Mouse (Mus musculus) CH12.LX (cell line): ENCODE data around the gene Nmral1. TPM values are rescaled to one million over a fixed set of nuclear protein-coding genes. Genes with fewer than 3 reads are reported as not detected.

ENCODE experiments used
- DNase-seq: peaks from one replicate; pipeline ENCODE4 v3.0.0-alpha.2; 2013; ENCODE audit errors: extremely low read depth
- H3K27ac ChIP-seq: 2 replicates; pipeline ENCODE4 v1.5.1; 2012; ENCODE audit warnings: low read depth, mild to moderate bottlenecking, control low read depth, moderate library complexity; ENCODE audit not compliant: insufficient read depth
- H3K27me3 ChIP-seq: replicated peaks from 2 replicates; pipeline ENCODE3; 2012; ENCODE audit warnings: inconsistent platforms
- H3K36me3 ChIP-seq, 2 experiments: replicated peaks in 1 of 2; 2 replicates each; pipeline versions ENCODE3 to v1.6.1; 2012; ENCODE audit warnings: inconsistent platforms in 1 of 2, low read length in 1 of 2, mild to moderate bottlenecking in 1 of 2, mixed read lengths in 1 of 2, moderate library complexity in 1 of 2; ENCODE audit not compliant: control insufficient read depth in 1 of 2, insufficient read depth in 1 of 2
- H3K4me1 ChIP-seq, 2 experiments: 2 replicates each; pipeline ENCODE4 v1.6.1; 2012; ENCODE audit warnings: inconsistent platforms in 1 of 2, moderate library complexity in 1 of 2; ENCODE audit not compliant: insufficient read depth in 2 of 2, control insufficient read depth in 1 of 2
- H3K4me2 ChIP-seq: 2 replicates; pipeline ENCODE4 v1.6.1; 2012; ENCODE audit warnings: low read depth, mild to moderate bottlenecking, control low read depth; ENCODE audit not compliant: poor library complexity, insufficient read depth, severe bottlenecking
- H3K4me3 ChIP-seq, 3 experiments: fragments of 150-350 bp in 1 of 3; sonication (generic) in 1 of 3; replicated peaks in 1 of 3; 2 replicates each; pipeline versions ENCODE3 to v1.5.1; 2011 to 2012; ENCODE audit warnings: low read depth in 2 of 3, low read length in 2 of 3, mild to moderate bottlenecking in 2 of 3, moderate library complexity in 2 of 3, control low read depth in 1 of 3, improper control_type of control experiment in 1 of 3, inconsistent platforms in 1 of 3, mixed read lengths in 1 of 3; ENCODE audit not compliant: poor library complexity in 1 of 3
- H3K79me2 ChIP-seq: replicated peaks from 2 replicates; pipeline ENCODE4 v1.6.1; 2012; ENCODE audit warnings: mild to moderate bottlenecking, moderate library complexity; ENCODE audit not compliant: control insufficient read depth, poor library complexity, insufficient read depth, severe bottlenecking; ENCODE audit errors: extremely low read depth
- H3K9ac ChIP-seq: 2 replicates; pipeline ENCODE4 v1.6.1; 2012; ENCODE audit warnings: low read depth, mild to moderate bottlenecking, control low read depth, moderate library complexity; ENCODE audit not compliant: insufficient read depth
- H3K9me3 ChIP-seq: replicated peaks from 2 replicates; pipeline ENCODE3; 2012; ENCODE audit warnings: low read length, inconsistent platforms, mixed read lengths
- BHLHE40 ChIP-seq: IDR thresholded peaks from 2 replicates; pipeline ENCODE4 v1.6.1; 2011; ENCODE audit warnings: mild to moderate bottlenecking, low read depth, low read length, improper control_type of control experiment
- CHD1 ChIP-seq: IDR thresholded peaks from 2 replicates; pipeline ENCODE4 v1.6.1; 2012; ENCODE audit warnings: low read depth, low read length, improper control_type of control experiment, inconsistent platforms
- CHD2 ChIP-seq: IDR thresholded peaks from 2 replicates; pipeline ENCODE4 v1.6.1; 2011; ENCODE audit warnings: low read length, improper control_type of control experiment
- CTCF ChIP-seq, 2 experiments: IDR thresholded peaks in 1 of 2; conservative IDR thresholded peaks in 1 of 2; 2 replicates each; pipeline ENCODE4 v1.5.1; 2011 to 2012; ENCODE audit warnings: low read depth in 2 of 2, low read length in 2 of 2, improper control_type of control experiment in 1 of 2, inconsistent platforms in 1 of 2, mild to moderate bottlenecking in 1 of 2, moderate library complexity in 1 of 2
- E2F4 ChIP-seq: IDR thresholded peaks from 2 replicates; pipeline ENCODE4 v1.6.1; 2011; ENCODE audit warnings: low read depth, low read length, improper control_type of control experiment; ENCODE audit not compliant: insufficient replicate concordance
- ELF1 ChIP-seq: IDR thresholded peaks from 2 replicates; pipeline ENCODE4 v1.6.1; 2014; ENCODE audit warnings: low read depth, mild to moderate bottlenecking, inconsistent platforms, low read length, improper control_type of control experiment
- EP300 ChIP-seq: IDR thresholded peaks from 2 replicates; pipeline ENCODE4 v1.6.1; 2011; ENCODE audit warnings: low read length, improper control_type of control experiment
- ETS1 ChIP-seq: conservative IDR thresholded peaks from 2 replicates; pipeline ENCODE4 v1.6.1; 2012; ENCODE audit warnings: low read depth, mild to moderate bottlenecking, inconsistent platforms, low read length, improper control_type of control experiment, moderate library complexity
- GABPA ChIP-seq: IDR thresholded peaks from 2 replicates; pipeline ENCODE4 v1.6.1; 2012; ENCODE audit warnings: low read depth, low read length, improper control_type of control experiment, inconsistent platforms; ENCODE audit not compliant: insufficient replicate concordance
- HCFC1 ChIP-seq: IDR thresholded peaks from 2 replicates; pipeline ENCODE4 v1.6.1; 2012; ENCODE audit warnings: low read depth, mild to moderate bottlenecking, inconsistent platforms, low read length, improper control_type of control experiment
- IRF4 ChIP-seq: IDR thresholded peaks from 2 replicates; pipeline ENCODE4 v1.6.1; 2014; ENCODE audit warnings: low read depth, mild to moderate bottlenecking, inconsistent platforms, low read length, improper control_type of control experiment
- JUN ChIP-seq: IDR thresholded peaks from 2 replicates; pipeline ENCODE4 v1.6.1; 2011; ENCODE audit warnings: low read depth, mild to moderate bottlenecking, low read length, improper control_type of control experiment, moderate library complexity; ENCODE audit not compliant: insufficient read depth
- JUND ChIP-seq: conservative IDR thresholded peaks from 2 replicates; pipeline ENCODE4 v1.6.1; 2011; ENCODE audit warnings: low read depth, low read length, improper control_type of control experiment
- KAT2A ChIP-seq: IDR thresholded peaks from 2 replicates; pipeline ENCODE4 v1.6.1; 2012; ENCODE audit warnings: low read length, improper control_type of control experiment, inconsistent platforms; ENCODE audit not compliant: insufficient replicate concordance
- MAFK ChIP-seq: IDR thresholded peaks from 2 replicates; pipeline ENCODE4 v1.6.1; 2011; ENCODE audit warnings: low read length, improper control_type of control experiment; ENCODE audit not compliant: insufficient replicate concordance
- MAX ChIP-seq: IDR thresholded peaks from 2 replicates; pipeline ENCODE4 v1.6.1; 2011; ENCODE audit warnings: low read length, improper control_type of control experiment
- MAZ ChIP-seq: IDR thresholded peaks from 2 replicates; pipeline ENCODE4 v1.6.1; 2012; ENCODE audit warnings: low read depth, mild to moderate bottlenecking, inconsistent platforms, low read length, improper control_type of control experiment, moderate library complexity
- MEF2A ChIP-seq: IDR thresholded peaks from 2 replicates; pipeline ENCODE4 v1.6.1; 2014; ENCODE audit warnings: low read depth, mild to moderate bottlenecking, inconsistent platforms, low read length, improper control_type of control experiment, borderline replicate concordance
- MXI1 ChIP-seq: IDR thresholded peaks from 2 replicates; pipeline ENCODE4 v1.6.1; 2011; ENCODE audit warnings: mild to moderate bottlenecking, low read depth, low read length, improper control_type of control experiment
- MYC ChIP-seq: IDR thresholded peaks from 2 replicates; pipeline ENCODE4 v1.6.1; 2011; ENCODE audit warnings: low read depth, mild to moderate bottlenecking, improper control_type of control experiment, low read length
- NELFE ChIP-seq: IDR thresholded peaks from 2 replicates; pipeline ENCODE4 v1.6.1; 2011; ENCODE audit warnings: low read depth, low read length, improper control_type of control experiment
- NRF1 ChIP-seq: IDR thresholded peaks from 2 replicates; pipeline ENCODE4 v1.6.1; 2014; ENCODE audit warnings: low read depth, mild to moderate bottlenecking, inconsistent platforms, low read length, improper control_type of control experiment, moderate library complexity
- PAX5 ChIP-seq: IDR thresholded peaks from 2 replicates; pipeline ENCODE4 v1.6.1; 2012; ENCODE audit warnings: low read length, inconsistent platforms, mixed read lengths
- POLR2A ChIP-seq: IDR thresholded peaks from 2 replicates; pipeline ENCODE4 v1.6.1; 2011; ENCODE audit warnings: low read depth, mild to moderate bottlenecking, improper control_type of control experiment, low read length
- POLR2AphosphoS2 ChIP-seq: IDR thresholded peaks from 2 replicates; pipeline ENCODE4 v1.6.1; 2011; ENCODE audit warnings: low read depth, low read length, improper control_type of control experiment
- RAD21 ChIP-seq: IDR thresholded peaks from 2 replicates; pipeline ENCODE4 v1.6.1; 2011; ENCODE audit warnings: low read depth, mild to moderate bottlenecking, low read length, improper control_type of control experiment, moderate library complexity
- RCOR1 ChIP-seq: conservative IDR thresholded peaks from 2 replicates; pipeline ENCODE4 v1.6.1; 2012; ENCODE audit warnings: low read depth, mild to moderate bottlenecking, inconsistent platforms, low read length, improper control_type of control experiment
- SIN3A ChIP-seq: IDR thresholded peaks from 2 replicates; pipeline ENCODE4 v1.6.1; 2012; ENCODE audit warnings: low read length, improper control_type of control experiment, inconsistent platforms
- SMC3 ChIP-seq: IDR thresholded peaks from 2 replicates; pipeline ENCODE4 v1.6.1; 2011; ENCODE audit warnings: low read depth, low read length, improper control_type of control experiment
- TBP ChIP-seq: conservative IDR thresholded peaks from 2 replicates; pipeline ENCODE4 v1.6.1; 2011; ENCODE audit warnings: low read depth, low read length, improper control_type of control experiment
- TCF12 ChIP-seq: IDR thresholded peaks from 2 replicates; pipeline ENCODE4 v1.6.1; 2014; ENCODE audit warnings: low read depth, mild to moderate bottlenecking, inconsistent platforms, low read length, improper control_type of control experiment
- UBTF ChIP-seq: IDR thresholded peaks from 2 replicates; pipeline ENCODE4 v1.6.1; 2012; ENCODE audit warnings: low read depth, mild to moderate bottlenecking, inconsistent platforms, low read length, improper control_type of control experiment, moderate library complexity
- USF1 ChIP-seq: IDR thresholded peaks from 2 replicates; pipeline ENCODE4 v1.6.1; 2014; ENCODE audit warnings: low read depth, mild to moderate bottlenecking, inconsistent platforms, low read length, improper control_type of control experiment
- USF2 ChIP-seq: conservative IDR thresholded peaks from 2 replicates; pipeline ENCODE4 v1.6.1; 2011; ENCODE audit warnings: low read depth, low read length, improper control_type of control experiment
- ZC3H11A ChIP-seq: IDR thresholded peaks from 2 replicates; pipeline ENCODE4 v1.6.1; 2012; ENCODE audit warnings: low read depth, mild to moderate bottlenecking, inconsistent platforms, low read length, improper control_type of control experiment
- ZKSCAN1 ChIP-seq: IDR thresholded peaks from 2 replicates; pipeline ENCODE4 v1.6.1; 2012; ENCODE audit warnings: low read depth, inconsistent platforms, low read length, improper control_type of control experiment, borderline replicate concordance
- ZMIZ1 ChIP-seq: IDR thresholded peaks from 2 replicates; pipeline ENCODE4 v1.6.1; 2012; ENCODE audit warnings: low read depth, mild to moderate bottlenecking, inconsistent platforms, low read length, improper control_type of control experiment
- ZNF384 ChIP-seq: IDR thresholded peaks from 2 replicates; pipeline ENCODE4 v1.6.1; 2012; ENCODE audit warnings: low read depth, low read length, improper control_type of control experiment, inconsistent platforms
- dilution Hi-C: fragments of 300-500 bp; cut with MboI; formaldehyde crosslinking; loops from 2 replicates; pipeline ENCODE4 v1.14.3; 2020; ENCODE audit warnings: low sequenced_read_pairs; ENCODE audit not compliant: extremely low pct_unique_long_range_greater_than_20kb, extremely low pct_ligation_motif_present
- in situ Hi-C: fragments of 300-500 bp; cut with MboI; formaldehyde crosslinking; loops from 3 replicates; pipeline ENCODE4 v1.14.3; 2019; ENCODE audit warnings: low sequenced_read_pairs, low pct_ligation_motif_present, low pct_unique_long_range_greater_than_20kb, mixed read lengths
- polyA plus RNA-seq: library from polyadenylated mRNA; unstranded; fragments of >175 nt; gene quantifications from 2 replicates; pipeline ENCODE4 v1.2.1, GENCODE M21; 2012; ENCODE audit warnings: low read depth; ENCODE audit not compliant: insufficient read length
- total RNA-seq, 2 experiments: library from RNA; depleted of rRNA; stranded (reverse); fragments of 300-350 nt in 1 of 2; fragments of >200 nt in 1 of 2; gene quantifications; 2 replicates each; pipeline ENCODE4 v1.2.3; 2012 to 2014

The Nmral1 gene
- total and polyA plus RNA-seq, 3 experiments = 2.4 to 20.0 (median 3.2) TPM

DNA sequence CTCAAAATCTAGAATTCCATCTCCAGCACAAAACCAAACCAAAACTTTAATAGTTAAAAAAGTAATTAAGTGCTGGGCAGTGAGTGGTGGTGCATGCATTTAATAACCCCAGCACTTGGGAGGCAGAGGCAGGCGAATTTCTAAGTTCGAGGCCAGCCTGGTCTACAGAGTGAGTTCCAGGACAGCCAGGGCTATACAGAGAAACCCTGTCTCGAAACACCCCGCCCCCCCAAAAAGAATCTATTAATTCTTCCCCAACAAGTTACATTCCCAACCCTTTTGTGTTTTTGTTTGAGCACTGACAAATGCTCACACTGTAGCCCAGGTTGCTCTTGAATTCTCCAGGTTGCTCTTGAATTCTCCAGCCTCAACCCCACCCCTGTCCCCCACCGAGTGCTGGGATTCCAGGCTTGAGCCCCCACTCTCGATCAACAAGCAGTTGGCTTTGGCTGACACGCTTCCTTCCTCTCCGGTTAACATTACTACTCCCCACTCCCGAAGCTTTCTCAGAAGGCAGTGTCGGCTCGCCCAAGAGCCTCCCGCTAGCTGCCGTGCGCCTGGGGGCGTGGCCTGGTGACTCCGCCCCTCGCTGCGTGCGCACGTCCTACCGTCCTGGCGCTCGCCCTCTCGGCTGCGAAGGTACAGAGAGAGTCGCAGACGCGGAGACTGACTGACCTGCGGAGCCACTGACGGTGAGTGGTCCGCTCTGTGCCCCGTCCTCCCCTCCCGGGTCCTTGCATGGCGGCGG lies 6.8 kb upstream of the Nmral1 start, which contains the start of gene Hmox2:
Gene Hmox2 (plus strand): TSS at position 582 of the 748 bp plus-strand sequence.
- DNase-seq = peak; percentile 92
- no peaks in the 10 kb centered on the region for H3K36me3 ChIP-seq
- TF ChIP-seq BHLHE40 (no peak), POLR2A (peak; percentile 97), ZNF384 (no peak), MAX (no peak; the same call in 1 of the 2 replicates), USF1 (no peak), JUN (no peak), ETS1 (no peak), TCF12 (peak; percentile 96), E2F4 (no peak), PAX5 (no peak), CHD2 (no peak), CTCF (conservative IDR thresholded peaks at IDR 0.05 in 1 of 2, IDR thresholded peaks at IDR 0.05 in 1 of 2; ENCODE audit: low read depth in 2 of 2, low read length in 2 of 2) (no peak), IRF4 (no peak; the same call in 1 of the 2 replicates), NRF1 (peak; percentile 88), ZC3H11A (no peak), ZMIZ1 (peak; percentile 94), USF2 (no peak), SMC3 (no peak), GABPA (no peak), MXI1 (peak; percentile 73; the same call in 1 of the 2 replicates), MAFK (no peak), CHD1 (no peak), RCOR1 (no peak), EP300 (no peak), KAT2A (no peak; the same call in 1 of the 2 replicates), ELF1 (0 out of 2 replicates have a peak, but pooled peaks have one; percentile 6), UBTF (0 out of 2 replicates have a peak, but pooled peaks have one; percentile 1), HCFC1 (peak; percentile 47), NELFE (peak; percentile 91; the same call in 1 of the 2 replicates), ZKSCAN1 (no peak), SIN3A (no peak), JUND (no peak), TBP (peak; percentile 83), MYC (no peak), POLR2AphosphoS2 (peak; percentile 93), MAZ (no peak), RAD21 (no peak), MEF2A (no peak)
- in situ Hi-C loops = no loop called here
- dilution Hi-C loops = no loop called here
- peak within 1 kb of the TSS; percentile 76 to 80 (median 76) for H3K4me3 ChIP-seq
- peaks cover 36% of the 10 kb centered on the region for H3K79me2 ChIP-seq
- H3K9ac ChIP-seq = peak within 1 kb of the TSS; percentile 84
- H3K9me3 ChIP-seq = no peaks in the 10 kb centered on the region
- no peaks in the 10 kb centered on the region for H3K27me3 ChIP-seq
- peak within 1 kb of the TSS; percentile 7; the same call in 1 of the 2 replicates for H3K27ac ChIP-seq
- H3K4me1 ChIP-seq = peaks cover 6 to 56% of the 10 kb centered on the region in 2 experiments
- H3K4me2 ChIP-seq = peak within 1 kb of the TSS; percentile 89
